Mouse (Mus musculus): ENCODE data around the gene Hist1h3e. TPM values are rescaled to one million over a fixed set of nuclear protein-coding genes. Genes with fewer than 3 reads are reported as not detected.
"Not testable (repeated sequence)": the region's sequence is repeated elsewhere in the genome, so short reads cannot be mapped to it uniquely, and the experiment has no call there.

Gene Hist1h3e
- total RNA-seq, 2 experiments from 2014 or later: 98.5 to 398 TPM

DNA sequence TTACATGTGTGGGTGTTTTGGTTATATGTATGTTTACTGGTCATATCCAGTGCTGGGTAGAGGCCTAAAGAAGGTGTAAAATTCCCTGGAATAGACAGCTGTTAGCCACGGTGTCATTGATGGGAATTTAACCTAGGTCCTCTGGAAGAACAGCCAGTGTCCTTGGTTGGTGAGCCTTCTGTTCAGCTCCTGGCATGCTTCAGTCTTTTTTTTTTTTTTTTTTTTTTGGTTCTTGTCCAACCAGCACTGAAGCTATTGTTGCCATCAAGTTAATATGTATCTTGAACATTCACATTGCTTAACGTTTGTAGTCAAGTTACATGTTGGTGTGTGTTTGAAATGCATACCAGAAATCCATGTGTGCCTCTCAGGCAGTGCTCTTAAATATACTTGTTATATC, 2.3 kb upstream of the Hist1h3e start:
- no peak for ATAC-seq (replicated peaks; ENCODE audit: poor library complexity)

GRCm38 (mm10) chr13:23562699-23563462, 712 bp upstream of the Hist1h3e start:
- ATAC-seq (replicated peaks; ENCODE audit: poor library complexity): peak; percentile 56

- not testable (repeated sequence) for ATAC-seq (replicated peaks; ENCODE audit: poor library complexity)
These were observed 662 bp downstream of the Hist1h3e start for GRCm38 (mm10) chr13:23561531-23561882.

DNA sequence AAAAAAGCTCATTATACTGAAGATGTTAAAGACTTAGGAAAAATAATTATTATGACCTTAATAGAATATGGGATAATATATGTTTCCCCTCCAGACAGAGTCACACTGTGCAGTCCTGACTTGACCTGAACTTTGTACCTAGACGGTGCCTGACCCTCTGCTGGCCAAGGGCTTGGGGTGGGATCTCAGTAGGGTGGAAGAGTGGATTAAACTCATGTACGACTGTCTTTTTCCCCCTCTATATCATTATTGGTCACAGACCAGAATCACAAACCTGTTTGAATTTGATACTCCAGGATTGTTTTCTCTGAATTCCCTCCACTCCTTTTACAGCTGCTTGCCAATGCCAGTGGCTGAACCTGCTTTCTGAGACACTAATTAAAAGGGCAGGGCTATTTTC, 1.5 kb downstream of the Hist1h3e start:
- not testable (repeated sequence) for ATAC-seq (replicated peaks; ENCODE audit: poor library complexity)

GRCm38 (mm10) chr13:23556906-23557305, 5.3 kb downstream of the Hist1h3e start:
- no peak for ATAC-seq (replicated peaks; ENCODE audit: poor library complexity)

- ATAC-seq (replicated peaks; ENCODE audit: poor library complexity): peak; percentile 47
These were observed 6.2 kb downstream of the Hist1h3e start for GRCm38 (mm10) chr13:23555839-23556416.

DNA sequence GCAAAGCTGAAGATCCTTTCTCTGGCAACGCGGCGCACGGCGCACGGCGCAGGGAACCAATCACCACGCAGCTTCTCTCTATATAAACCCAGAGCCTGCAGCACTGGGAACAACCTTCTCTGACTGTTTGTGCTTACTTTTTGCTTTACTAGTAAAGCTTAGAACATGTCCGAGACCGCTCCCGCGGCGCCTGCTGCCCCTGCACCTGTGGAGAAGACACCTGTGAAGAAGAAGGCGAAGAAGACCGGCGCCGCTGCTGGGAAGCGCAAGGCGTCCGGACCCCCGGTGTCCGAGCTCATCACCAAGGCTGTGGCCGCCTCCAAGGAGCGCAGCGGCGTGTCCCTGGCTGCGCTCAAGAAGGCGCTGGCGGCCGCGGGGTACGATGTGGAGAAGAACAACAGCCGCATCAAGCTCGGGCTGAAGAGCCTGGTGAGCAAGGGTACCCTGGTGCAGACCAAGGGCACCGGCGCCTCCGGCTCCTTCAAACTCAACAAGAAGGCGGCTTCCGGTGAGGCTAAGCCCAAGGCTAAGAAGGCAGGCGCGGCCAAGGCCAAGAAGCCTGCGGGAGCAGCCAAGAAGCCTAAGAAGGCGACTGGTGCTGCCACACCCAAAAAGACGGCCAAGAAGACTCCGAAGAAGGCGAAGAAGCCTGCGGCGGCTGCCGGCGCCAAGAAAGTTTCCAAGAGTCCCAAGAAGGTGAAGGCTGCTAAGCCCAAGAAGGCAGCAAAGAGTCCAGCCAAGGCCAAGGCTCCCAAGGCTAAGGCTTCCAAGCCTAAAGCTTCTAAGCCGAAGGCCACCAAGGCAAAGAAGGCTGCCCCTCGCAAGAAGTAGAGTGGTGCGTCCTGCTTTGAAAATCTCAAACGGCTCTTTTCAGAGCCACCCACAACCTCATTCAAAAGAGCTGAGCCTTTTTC, 7.0 kb downstream of the Hist1h3e start:
- ATAC-seq (replicated peaks; ENCODE audit: poor library complexity): peak; percentile 57

- ATAC-seq (replicated peaks; ENCODE audit: poor library complexity): no peak
These were observed 7.8 kb downstream of the Hist1h3e start for GRCm38 (mm10) chr13:23554393-23554792.

GRCm38 (mm10) chr13:23552962-23553361, 9.2 kb downstream of the Hist1h3e start, which contains the start of gene Hist1h1d:
Hist1h1d (plus strand) TSS chr13:23553262.
- no peak for ATAC-seq (replicated peaks; ENCODE audit: poor library complexity)

DNA sequence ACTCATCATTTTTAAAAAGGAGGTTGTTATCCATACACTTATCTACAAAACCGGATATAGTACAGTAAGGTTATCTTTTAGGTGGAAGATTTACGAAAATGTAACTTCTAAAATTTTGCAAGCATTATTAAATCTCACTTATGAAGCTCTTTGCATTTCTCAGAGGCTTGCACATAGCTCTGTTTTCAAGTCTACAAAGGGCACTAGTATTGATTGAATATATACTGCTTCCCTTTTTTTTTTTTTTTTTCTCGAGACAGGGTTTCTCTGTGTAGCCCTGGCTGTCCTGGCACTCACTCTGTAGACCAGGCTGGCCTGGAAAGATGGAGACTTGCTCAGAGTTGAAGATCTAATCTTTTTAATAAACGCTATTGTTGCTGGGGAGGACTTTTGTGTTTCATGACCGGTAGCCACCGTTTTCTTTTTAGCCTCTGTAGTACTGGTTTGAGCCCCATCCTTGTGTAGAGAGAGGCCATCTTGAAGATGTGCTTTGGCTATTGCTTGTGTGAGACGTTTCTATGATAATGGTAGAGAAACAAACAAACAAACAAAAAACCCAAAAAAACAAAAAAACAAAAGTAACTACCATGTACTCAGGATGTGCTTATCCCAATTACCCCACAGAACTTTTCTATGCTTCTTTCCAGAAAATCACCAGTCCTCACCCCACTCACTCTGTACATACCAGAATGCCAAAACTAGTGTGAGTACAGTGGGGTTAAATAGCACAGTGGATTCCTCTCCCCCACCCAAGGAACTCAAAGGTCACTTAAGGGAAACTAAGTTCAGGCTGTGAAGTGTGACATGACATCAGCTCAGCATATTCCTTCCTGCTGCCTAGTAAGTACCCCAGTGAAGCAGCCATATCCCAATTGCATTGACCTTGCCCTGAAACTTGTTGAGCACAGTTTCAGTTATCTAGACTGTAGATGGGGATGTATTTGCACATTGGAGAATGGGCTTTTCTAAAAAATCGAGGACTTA, 9.9 kb downstream of the Hist1h3e start:
- ATAC-seq (replicated peaks; ENCODE audit: poor library complexity): no peak

DNA sequence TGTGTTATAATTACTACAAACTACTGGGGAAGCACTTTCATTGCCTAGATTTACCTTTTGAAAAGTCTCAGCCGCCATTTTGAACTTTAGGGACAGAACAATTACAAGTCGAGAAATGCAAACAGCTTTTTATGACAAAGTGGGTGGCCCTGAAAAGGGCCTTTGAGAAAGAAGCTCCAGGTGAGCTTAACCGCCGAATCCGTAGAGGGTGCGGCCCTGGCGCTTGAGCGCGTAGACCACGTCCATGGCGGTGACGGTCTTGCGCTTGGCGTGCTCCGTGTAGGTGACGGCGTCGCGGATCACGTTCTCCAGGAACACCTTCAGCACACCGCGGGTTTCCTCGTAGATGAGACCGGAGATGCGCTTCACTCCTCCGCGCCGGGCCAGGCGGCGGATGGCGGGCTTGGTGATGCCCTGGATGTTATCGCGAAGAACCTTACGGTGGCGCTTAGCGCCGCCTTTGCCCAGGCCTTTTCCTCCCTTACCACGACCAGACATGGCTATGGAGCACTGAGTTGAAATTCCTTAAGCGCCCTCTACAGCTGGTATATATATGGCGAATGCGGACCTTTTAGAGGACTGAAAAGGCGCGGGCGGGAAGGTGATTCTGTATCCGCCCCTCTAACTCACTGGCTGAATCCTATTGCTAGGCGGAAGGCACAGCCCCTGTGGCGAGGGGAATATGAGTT, 10.9 kb downstream of the Hist1h3e start, which contains the start of gene Hist1h4f:
Gene Hist1h4f (minus strand): TSS at position 503 of the 689 bp plus-strand sequence.
- ATAC-seq (replicated peaks; ENCODE audit: poor library complexity): peak; percentile 56

DNA sequence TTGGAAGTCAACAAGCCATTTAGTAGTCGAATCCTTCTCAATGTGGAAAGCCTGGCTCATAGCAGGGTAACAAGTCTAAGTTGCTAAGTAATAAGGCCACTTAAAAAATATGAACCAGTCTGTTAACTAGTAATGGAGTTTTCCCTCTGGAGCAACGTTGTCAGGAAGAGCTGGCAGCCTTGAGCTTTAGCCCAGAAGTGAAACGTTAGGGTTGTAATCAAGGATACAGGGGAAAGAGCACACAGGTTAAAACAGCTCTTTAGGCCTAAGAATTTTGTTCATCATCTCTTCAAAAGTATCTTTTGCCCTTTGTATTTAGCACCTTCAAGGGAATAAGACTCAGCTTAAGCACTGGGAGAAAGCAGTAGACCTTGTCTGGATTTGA, 11.4 kb downstream of the Hist1h3e start:
- no peak for ATAC-seq (replicated peaks; ENCODE audit: poor library complexity)

DNA sequence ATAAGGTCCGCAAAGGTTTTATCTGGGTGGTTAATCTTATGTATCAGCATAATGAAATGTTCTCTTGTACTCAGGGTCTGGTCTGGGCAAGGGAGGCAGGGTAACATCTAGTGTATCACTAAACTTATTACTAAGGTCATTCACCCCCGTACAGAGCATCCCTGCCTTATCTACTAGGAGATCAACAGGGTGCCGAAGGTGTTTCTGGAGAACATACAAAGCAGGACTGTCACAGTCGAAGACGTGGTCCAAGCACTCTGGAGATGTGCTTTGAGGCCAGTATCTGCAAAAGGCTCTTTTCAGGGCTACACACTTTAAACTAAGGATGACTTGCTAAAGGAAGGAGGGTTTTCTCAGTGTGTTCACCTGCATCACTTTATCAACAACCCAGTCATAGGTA, 15.5 kb downstream of the Hist1h3e start:
- no peak for ATAC-seq (replicated peaks; ENCODE audit: poor library complexity)

- ATAC-seq (replicated peaks; ENCODE audit: poor library complexity): peak; percentile 27
These were observed 17.4 kb downstream of the Hist1h3e start for GRCm38 (mm10) chr13:23544787-23545120.

DNA sequence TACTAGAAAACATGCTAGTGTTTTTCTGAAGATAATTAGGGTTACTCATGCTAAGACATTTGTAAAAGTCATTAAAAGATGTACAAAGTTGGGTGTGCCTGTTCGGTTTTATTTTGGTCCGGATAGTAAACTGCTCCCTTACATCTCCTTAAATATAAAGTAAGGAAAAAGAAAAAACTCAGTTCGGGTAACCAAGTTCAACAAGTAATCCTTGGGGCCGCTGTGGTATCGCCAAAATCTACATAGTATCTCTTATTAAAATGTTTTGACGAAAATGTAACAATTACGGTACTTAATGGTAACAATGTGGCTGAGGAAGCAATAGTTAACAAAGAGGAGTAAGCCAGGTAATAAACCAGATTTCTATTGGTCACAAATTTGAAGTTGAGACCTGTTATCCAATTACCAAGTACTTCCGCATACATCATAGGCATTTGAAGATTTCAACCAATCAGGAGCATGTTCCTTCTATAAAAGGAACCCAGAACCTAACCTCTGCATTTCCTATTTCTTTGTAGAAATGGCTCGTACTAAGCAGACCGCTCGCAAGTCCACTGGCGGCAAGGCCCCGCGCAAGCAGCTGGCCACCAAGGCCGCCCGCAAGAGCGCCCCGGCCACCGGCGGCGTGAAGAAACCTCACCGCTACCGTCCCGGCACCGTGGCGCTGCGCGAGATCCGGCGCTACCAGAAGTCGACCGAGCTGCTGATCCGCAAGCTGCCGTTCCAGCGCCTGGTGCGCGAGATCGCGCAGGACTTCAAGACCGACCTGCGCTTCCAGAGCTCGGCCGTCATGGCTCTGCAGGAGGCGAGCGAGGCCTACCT, 18.0 kb downstream of the Hist1h3e start, which contains the start of gene Hist1h3f:
Gene Hist1h3f (plus strand): TSS at position 88 of the 822 bp plus-strand sequence.
- peak; percentile 71 for ATAC-seq (replicated peaks; ENCODE audit: poor library complexity)

DNA sequence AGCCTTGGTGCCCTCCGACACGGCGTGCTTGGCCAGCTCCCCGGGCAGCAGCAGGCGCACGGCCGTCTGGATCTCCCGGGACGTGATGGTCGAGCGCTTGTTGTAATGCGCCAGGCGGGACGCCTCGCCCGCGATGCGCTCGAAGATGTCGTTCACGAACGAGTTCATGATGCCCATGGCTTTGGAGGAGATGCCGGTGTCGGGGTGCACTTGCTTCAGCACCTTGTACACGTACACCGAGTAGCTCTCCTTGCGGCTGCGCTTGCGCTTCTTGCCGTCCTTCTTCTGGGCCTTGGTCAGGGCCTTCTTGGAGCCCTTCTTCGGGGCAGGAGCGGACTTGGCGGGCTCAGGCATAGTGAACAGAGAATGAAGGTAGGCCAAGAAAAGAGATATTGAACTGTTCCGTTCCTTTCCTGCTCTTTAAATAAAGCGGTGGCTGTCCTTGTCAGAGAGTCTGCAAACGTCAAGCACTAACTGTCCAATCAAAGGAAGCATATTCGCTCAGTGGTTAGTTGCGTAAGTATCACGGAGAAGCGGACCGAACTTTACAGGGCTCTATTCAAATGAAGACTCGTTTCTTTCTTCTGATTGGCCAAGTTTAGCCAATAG, 19.1 kb downstream of the Hist1h3e start, which contains the start of gene Hist1h2bh:
Gene Hist1h2bh (minus strand): TSS at position 394 of the 609 bp plus-strand sequence.
- ATAC-seq (replicated peaks; ENCODE audit: poor library complexity): peak; percentile 86

- not testable (repeated sequence) for ATAC-seq (replicated peaks; ENCODE audit: poor library complexity)
These were observed 19.8 kb downstream of the Hist1h3e start for GRCm38 (mm10) chr13:23542225-23542980.
